In genomic region chr5:115710171-115710570, GRCm38 (mm10) we compare ENCODE assay signal across 19 mouse cellular contexts. TPM values are rescaled to one million over a fixed set of nuclear protein-coding genes. Genes with fewer than 3 reads are reported as not detected.
DNase-seq lines count a peak whose midpoint lies in the region; ATAC-seq lines count a peak whose summit lies in the region.
"Had no signal": no experiment of that assay in that cellular context is flagged by ENCODE, and none has a peak within 500 bp of the region (broad histone marks: within the 10 kb centered on the region; RNA-seq: fewer than 3 reads in every experiment).

No protein-coding gene starts in this region.

- peak; percentile 54 for DNase-seq in 416B (ENCODE audit: low read depth)
- DNase-seq in induced T-regulatory cell, adult 2 months (ENCODE audit: low read depth) = peak; percentile 59
- DNase-seq in naive thymus-derived CD4-positive, alpha-beta T cell, adult 2 months (ENCODE audit: low read depth) = peak; percentile 42
- DNase-seq in layer of hippocampus, postnatal 10 days (ENCODE audit: low spot score in 2 of 2) = no peak
- no peak for DNase-seq in spleen, adult 18-20 months
- no peak for DNase-seq in right cerebral cortex, adult 18-20 months
- DNase-seq: adrenal gland, adult 8-10 months; adrenal gland, postnatal 14 days; adrenal gland, postnatal 36 days; cerebellum, adult 11-12 months; cerebellum, adult 2 months; cerebellum, adult 9-10 months; cerebellum, postnatal 10 days; cerebellum, postnatal 25 days had no signal

- ATAC-seq in CD4-positive, CD25-positive, alpha-beta regulatory T cell, adult 4 months = peak; percentile 22
- no peak for ATAC-seq in frontal cortex, adult (ENCODE audit: low TSS enrichment)
- ATAC-seq: activated CD4-positive, CD25-positive, alpha-beta regulatory T cell, adult 4 months; forebrain, embryonic 14.5 days; forebrain, embryonic 16.5 days had no signal

RNA-seq across cellular contexts. Expression of gene Bicdl1, which starts 21.2 kb away (rescaled TPM):
- polyA plus RNA-seq in CD4-positive, CD25-positive, alpha-beta regulatory T cell, adult 4 months (2017; shearing (Covaris generic)) = 10 to 100 TPM; 15.7 to 17.7 TPM
- total RNA-seq in layer of hippocampus, postnatal 10 days (2021) = 10 to 100 TPM; 92.7 to 96.1 TPM

Comparison
In these comparisons a context has a peak if more than half of its experiments do, and no peak if none do; other contexts are left out.
1. DNase-seq: peak in 416B (single experiment), induced T-regulatory cell, adult 2 months (single experiment) and naive thymus-derived CD4-positive, alpha-beta T cell, adult 2 months (single experiment); none in layer of hippocampus, postnatal 10 days (0 of 2), spleen, adult 18-20 months (0 of 2) and right cerebral cortex, adult 18-20 months (single experiment).